Mouse (Mus musculus): ENCODE measurements around the gene Sh3pxd2a. TPM values are rescaled to one million over a fixed set of nuclear protein-coding genes. Genes with fewer than 3 reads are reported as not detected.

Sh3pxd2a gene
- total RNA-seq, 2 experiments from 2014 or later, result 25.0 to 25.1 TPM

DNA sequence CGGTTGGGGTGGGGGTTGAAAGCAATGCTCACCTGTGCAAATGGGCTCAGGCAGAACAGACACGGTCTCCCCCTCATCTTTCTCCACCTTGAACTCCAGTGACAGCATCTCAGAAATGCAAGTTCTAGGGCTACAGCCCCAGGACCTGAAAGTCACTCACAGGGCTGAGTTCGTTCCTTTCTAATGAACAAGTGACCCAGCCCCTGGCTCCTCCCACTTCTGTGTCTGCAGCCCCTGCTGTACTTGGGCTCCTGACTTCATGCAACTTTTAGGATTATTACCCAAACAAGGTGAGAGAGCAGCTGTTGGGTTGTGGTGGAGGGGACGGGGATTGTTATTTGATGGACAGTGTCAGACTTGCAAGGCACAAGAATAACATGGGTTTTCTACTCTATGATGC, 23.2 kb downstream of the Sh3pxd2a start:
- no peak for DNase-seq
- intact Hi-C loops (cut with DNase I), result no loop called here

DNA sequence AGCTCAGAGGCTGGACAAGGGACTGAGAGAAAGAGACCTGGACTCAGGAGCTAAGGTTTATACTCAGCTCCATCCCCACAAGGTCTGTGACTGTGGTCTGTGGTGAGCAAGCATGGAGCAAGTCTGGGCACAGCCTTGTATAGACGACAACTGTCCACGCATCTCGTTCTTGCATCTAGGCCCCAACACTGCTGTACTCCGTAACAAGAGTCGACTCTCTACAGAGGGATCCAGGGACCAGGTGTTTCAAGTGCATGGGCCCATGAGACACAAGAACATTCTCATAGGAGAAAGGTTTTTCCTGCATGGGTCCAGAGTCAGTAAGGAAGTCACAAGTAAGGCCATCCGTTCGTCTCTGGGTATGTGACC, 23.8 kb downstream of the Sh3pxd2a start:
- DNase-seq, result no peak
- intact Hi-C loops (cut with DNase I), result no loop called here

DNA sequence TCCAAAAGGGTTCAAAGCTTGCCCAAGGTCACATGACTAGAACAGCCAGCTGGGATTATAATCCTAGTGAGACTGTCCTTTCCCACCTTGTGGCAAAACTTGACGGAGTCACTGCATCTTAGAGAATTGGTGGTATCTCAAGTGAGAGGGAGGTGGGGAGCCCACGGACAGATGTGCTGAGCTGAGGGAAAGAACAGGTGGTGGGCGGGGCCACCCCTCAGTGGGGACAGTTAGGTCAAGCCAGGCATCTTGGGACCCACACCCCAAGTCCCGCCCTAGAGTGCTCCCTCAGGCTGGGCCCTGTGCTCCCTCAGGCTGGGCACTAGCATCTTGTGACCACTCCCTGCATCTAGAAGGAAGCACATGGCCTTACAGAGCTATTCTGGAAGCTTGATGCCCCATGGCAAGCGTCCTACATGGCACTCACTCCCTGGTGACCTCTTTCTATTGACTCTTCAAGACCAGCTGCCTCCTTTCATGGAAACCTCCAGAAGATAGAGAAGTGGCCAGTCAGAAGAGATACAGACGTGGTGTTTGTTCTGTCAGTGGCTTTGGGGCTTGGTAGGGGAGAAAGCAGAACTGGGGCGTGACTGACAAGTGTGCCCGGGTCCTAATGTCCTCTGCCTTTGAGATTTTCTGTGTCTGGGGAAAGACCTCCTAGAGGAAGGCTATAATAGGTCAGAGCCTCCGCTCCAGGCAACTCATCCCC, 24.3 kb downstream of the Sh3pxd2a start:
- intact Hi-C loops (cut with DNase I), result no loop called here
- DNase-seq, result no peak

DNA sequence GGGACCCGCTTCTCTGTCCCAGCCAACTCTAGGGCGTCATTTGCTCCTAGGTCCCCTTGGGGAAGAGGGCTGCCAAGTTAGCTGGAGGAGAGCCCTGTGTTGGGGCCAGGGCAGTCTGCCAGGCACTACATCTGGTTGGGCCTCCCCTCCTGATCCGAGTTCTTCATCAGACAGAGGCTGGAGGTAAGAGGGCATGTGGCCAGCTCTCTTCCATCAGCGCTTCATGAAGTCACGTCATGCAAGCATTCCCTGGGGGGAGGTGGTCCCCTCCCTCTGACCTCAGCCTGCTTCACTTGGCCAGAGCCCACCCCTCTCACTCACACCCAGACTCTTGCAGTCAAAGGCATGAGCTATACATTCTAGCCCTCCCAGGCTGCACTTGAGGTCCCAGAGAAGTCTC, 25.8 kb downstream of the Sh3pxd2a start:
- intact Hi-C loops (cut with DNase I), result no loop called here

DNA sequence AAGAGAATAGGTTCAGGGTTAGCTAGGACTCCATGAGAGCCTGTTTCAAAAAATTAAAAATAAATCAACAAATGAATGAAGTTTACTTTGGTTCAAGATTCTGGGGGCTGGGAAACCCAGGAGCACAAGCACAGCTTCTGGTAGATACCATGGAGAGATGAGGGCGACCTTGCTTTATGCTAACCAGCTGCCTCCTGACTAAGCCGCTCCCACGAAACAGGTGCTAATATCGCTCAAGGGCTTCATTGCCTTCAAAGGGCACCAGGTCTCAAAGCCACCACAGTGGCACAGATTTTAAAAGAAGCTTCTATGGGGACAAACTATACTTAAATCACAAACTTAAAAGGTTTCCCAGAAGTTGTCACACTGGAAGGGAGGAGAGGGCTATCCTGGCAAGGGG, 27.2 kb downstream of the Sh3pxd2a start:
- no peak for DNase-seq
- intact Hi-C loops (cut with DNase I), result no loop called here

More for the DNA sequence above, 25.8 kb downstream of the Sh3pxd2a start:
- peak; percentile 86 for DNase-seq

DNA sequence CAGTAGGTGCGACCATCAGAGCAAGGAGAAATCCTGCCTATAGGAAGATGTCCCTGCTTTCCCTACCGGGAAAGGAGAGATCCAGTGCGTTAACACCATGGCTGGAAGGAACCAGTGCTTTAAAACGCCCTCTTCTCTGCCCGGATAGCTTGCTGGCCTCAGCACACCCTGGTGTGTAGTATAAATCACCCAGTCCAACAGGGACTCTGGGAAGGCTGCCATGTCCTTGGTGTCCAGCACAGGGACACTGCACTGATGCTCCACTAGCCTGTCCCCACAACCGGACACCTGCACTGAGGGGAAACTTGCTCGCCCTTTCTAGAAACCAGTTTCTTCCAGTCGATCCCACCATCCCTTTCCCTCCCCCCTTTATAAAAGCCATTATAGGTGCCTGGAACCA, 28.0 kb downstream of the Sh3pxd2a start:
- DNase-seq, result no peak
- intact Hi-C loops (cut with DNase I), result no loop called here

DNA sequence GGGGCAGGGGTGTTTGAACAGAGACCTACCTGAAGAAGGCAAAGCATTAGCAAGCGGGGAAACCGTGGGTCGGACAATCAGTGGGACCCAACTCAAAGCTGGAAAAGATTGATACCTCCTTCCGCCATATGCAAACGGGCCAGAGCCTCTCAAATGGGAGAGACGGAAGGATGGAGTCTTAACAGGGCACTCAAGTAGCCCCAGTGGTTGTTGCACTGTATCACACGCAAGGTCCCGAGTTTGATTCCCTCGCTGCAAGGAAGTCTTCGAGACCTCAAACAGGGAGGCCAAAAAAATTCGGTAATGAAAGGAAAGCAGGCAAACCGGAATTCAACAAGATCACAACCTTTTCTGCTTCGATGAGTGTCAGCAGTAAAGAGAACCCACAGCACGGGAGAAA, 29.5 kb downstream of the Sh3pxd2a start:
- DNase-seq, result no peak
- intact Hi-C loops (cut with DNase I), result no loop called here

DNA sequence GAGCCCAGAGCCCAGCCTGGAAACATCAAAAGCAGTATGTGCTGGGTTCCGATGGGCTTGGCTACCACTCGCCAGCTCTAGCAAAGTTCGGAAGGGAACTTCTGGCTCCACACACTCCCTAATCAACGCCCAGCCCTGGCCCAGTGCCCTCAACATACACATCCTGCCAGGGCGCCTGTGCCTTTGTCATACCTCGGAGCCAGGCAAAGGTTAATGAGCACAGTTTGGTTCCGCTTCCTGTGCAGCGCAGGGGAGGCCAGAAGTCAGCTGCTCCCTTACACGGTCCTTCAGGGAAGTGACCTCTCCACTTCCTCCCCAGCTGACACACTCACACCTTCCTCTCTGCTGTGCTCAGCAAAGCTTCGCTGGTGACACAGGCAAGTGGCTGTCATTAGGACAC, 31.9 kb downstream of the Sh3pxd2a start:
- DNase-seq, result peak; percentile 34
- intact Hi-C loops (cut with DNase I), result no loop called here

DNA sequence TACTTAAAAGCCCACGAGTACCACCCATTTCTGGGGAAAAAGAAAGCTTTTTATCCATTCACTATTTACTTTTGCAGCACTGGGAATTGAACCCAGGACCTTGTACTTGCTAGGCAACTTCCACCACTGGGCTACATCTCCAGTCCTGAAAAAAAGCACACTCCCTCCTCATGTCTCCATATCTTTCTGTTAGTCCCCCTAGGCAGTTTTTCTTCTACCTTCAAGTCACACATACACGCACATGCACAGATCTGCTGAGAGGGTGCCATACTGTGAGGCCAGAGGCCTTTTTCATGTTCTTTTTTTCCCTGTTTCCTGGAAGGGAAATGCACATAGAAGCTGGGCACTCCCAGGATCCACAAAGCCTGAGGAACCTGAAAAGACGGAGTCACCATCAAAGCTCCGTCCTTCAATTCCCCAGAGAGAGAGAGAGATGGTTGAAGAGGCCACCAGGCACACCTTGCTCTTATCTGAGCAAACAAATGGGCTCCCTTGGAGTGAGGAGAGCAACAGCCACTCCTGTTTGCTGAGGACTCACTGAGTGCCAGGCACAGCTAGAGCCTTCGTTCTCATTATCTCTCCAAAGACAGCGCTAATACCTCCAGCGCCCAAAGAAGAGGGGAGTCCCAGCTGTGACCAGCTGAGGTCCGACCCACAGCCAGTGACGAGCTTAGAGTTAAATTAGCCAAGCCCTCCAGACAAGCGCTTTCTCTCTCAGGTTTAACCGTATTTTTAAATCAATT, 32.8 kb downstream of the Sh3pxd2a start:
- DNase-seq, result no peak
- intact Hi-C loops (cut with DNase I), result no loop called here

DNA sequence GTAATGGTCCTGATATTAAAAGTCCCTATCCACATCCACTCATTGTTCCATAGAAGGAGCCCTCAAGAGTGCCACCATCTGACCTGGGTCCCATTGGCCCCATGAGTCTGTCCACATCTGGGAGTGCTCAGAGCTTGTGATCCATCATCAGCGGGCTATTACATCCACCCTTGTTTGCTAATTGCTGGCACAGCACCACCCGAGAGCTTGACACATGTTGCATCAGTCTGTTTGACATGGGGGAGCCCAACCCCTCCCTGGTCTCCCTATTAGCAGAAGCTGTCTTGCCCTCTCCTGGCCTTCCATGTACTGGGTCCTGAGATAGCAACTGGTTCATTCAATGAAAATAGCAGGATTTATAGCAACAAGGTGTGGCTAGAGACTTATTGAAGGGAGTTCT, 34.0 kb downstream of the Sh3pxd2a start:
- intact Hi-C loops (cut with DNase I), result no loop called here
- DNase-seq, result no peak

DNA sequence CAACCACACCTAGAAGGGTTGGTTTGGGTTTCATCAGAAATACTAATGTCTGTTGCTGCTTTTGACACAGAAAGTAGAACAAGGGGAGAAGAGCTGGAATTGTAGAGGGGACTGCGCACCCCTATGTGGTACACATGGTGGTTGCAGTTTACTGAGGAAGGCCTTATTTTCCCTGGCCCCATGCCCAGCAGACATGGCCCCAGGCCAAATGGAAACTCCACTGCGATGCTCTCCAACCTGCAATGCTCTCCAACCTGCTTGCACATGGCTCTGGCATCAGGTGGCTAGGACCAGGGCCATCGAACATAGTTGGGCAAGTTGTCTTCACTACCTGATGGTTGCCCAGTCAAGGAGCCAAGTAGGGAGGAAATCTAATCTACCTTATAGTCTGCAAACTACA, 35.0 kb downstream of the Sh3pxd2a start:
- peak; percentile 48 for DNase-seq
- intact Hi-C loops (cut with DNase I), result no loop called here

DNA sequence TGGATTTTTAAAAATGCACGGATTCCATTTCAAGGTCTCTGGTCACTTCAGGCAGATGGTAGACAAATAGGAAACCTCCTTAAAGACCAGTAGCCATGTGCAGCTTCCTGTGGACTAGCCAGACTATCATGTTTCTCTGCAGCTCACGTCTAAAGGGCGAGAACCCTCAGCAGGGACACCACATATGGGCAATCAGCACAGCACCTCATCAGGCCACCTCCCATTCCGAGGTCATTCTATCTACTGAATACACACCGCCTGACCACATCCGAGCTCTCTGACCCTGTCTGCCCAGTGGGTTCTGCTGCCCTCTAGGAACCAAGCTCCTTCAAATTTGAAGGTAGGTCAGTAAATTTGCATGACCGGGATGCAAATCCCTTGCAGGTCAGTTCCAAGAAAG, 35.4 kb downstream of the Sh3pxd2a start:
- intact Hi-C loops (cut with DNase I), result no loop called here
- DNase-seq, result no peak

DNA sequence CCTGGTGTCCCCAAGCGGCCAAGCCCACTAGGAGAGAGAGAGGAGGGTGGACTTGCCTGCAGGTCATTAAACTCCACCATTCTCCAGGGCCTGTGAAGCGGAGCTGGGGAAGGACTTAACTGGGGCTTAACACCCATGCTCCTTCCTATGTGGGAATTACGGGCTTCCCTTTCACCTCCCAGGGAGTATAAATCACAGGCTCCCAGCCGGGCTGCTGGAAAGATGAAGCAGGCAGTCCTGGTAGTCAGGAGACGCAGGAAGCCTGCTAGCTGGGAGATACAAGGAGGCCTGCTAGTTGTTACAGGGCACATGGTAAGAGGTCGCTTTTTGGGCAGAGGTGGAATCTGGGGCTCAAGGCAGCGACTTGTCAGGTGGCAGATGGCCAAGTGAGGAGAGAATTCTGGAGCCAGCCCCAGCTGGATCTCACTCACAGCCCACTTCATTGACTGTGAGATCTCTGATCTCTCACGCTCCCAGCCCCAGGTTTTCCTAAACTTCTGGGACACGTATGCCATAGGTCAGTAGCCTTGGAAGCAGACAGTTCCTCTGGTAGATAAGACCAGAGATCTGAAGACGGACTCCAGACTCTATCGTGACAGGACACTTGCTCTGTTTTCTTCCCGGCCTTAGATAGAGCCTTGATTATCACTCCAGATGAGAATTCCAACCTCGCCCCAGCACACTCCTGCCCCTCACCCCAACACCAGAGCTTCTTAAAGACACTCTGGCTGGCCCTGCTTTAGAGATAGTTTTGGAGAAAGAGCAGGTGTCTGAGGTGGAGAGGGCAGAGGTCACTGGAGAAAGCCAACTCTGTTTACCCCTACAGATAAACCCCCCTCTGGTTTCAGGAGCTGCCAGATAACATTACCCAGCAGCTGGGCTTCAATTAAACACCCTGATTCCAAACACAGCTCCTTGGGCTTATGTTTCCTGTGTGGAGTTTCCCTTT, 36.1 kb downstream of the Sh3pxd2a start:
- intact Hi-C loops (cut with DNase I), result no loop called here
- peak; percentile 29 for DNase-seq

DNA sequence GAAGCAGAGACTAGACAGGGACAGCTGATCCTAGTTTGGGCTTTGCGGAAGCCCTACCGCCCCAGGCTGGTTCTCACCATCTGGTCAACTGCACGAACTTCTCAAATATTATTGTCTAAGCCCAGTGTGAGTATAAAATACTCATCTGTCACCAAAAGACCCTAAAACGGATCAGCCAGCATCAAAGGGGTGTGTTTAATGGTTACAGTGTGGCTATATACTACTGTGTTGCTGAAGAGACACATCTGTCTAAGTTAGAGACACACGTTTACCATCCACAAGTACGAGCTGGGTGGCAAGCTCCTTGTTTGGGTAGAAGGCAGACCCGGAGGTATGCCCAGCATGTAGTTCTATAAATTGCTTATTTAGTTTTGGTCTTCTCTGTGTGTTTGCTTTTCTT, 40.6 kb downstream of the Sh3pxd2a start:
- intact Hi-C loops (cut with DNase I), result no loop called here
- no peak for DNase-seq

DNA sequence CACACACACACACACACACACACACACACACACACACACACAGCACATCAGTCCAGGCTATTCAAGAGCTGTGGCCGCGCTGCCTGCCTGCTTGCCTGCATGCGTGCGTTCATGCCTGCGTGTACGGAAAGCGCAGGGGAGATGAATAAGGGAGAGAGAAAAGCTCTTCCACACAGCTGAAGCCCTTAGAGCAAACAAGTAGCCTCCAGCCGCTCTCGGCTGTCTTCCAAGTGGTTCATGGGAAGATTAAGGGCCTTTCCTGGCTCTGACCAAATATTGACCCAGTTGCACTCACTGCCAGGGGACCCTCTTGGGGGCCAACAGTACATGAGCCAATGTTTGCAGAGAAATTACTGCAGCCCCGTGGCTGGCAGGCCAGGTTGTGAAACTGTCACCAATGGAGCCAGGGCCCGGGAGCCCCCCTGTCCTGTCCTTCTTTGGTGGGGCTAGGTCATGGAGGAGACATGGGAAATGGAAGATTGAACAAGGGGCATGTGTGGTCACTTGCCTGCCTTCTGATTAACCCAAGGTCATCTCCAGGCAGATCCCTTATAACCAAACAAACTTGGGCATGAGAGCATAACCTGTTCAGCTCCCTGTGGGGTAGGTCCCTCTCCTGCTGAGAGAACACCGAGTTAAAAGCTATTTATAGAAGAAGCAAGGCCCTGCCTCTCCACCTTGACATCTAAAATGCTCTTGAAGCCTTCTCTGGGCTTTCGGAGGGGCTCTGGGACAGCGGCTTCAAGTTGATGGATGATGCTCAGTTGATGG, 42.9 kb downstream of the Sh3pxd2a start:
- intact Hi-C loops (cut with DNase I), result no loop called here
- peak; percentile 61 for DNase-seq

DNA sequence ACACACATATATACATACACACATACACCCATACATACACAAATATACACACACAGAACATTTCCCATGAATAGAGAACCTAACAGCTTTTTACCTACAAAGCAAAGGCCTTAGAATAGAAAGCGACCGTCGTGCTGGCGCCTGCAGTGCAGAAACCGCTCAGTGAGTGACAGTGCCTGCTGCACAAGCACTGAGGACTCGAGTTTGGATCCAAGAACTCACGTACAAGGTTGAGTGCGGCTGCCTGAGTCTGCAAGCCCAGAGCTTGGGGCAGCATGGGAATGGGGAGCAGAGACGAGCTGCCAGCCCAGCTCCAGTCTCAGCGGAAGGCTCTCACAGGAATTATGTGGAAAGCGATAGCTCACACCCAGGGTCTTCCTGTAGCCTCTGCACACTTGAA, 43.7 kb downstream of the Sh3pxd2a start:
- intact Hi-C loops (cut with DNase I), result no loop called here
- no peak for DNase-seq

DNA sequence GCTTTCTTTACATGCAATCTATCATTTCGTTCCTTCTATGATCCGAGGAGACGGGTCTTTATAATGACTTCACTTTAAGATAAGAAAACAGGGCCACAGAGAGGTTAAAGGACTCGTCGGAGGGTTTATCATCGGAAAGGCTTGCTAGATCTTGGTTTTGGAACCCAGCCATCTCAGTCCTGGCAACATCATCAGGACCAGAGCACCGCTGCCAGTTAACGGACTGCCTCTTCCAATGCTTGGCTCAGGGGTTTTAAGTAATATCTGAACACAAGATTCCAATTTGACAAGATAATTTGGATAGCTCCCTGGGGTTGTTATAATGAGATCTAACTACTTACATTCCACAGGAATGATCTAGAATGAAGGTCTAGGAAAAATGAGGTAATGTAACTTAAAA, 45.0 kb downstream of the Sh3pxd2a start:
- intact Hi-C loops (cut with DNase I), result no loop called here
- DNase-seq, result peak; percentile 64

DNA sequence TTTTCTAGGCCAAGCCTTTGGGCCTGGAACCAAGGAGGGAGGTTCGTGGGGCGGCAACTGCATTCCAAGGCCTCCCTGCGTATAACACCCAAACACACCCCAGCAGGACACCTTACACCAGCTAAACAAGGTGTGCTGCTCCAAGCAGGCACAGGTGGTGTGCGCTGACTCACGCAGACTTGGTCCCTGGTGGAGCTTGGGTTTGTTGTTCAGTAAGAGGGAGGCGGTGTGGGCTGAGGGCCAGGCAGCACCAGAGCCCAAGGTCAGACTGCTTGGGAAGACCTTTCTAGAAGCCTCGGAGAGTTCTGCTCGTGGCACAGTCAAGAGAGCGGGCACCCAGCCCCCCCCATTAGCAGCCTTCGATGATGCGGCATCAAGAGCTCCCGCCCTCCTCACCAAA, 48.0 kb downstream of the Sh3pxd2a start:
- intact Hi-C loops (cut with DNase I), result no loop called here
- DNase-seq, result no peak

DNA sequence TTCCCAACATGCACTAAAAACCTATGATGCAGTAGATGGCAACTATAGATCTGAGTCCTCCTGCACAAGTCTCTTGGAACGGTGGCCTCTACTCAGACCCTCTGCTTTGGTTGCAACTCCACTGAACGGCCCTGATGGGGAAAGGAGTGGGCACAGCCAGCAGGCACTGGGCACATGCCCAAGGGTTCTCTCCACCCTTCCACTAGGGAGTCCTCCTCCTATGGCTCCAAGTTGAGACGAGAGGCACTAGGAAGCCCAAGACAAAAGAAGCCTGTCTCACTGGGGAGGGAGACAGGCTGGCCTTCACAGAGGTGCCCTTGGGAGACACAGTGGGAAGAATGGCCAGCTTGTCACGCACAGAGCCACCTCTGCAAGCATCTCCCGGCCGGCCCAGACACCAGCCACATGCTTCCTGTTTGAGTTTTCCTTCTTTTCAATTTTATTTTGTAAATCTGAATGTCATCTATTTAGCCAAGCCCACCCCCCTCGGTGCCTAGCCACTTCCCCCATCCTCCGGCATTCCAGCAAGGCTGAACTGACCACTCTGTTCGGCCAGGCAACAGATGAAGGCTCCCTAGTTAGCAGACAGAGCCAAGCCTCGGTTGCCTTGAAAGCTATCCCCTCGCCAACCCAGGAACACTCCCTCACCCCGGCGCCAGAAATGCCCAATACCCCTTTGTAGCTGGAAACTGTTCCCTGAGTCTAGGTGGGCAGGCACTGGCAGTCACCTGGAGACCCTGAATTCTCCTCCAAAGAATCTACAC, 49.9 kb downstream of the Sh3pxd2a start:
- intact Hi-C loops (cut with DNase I), result no loop called here
- peak; percentile 63 for DNase-seq

DNA sequence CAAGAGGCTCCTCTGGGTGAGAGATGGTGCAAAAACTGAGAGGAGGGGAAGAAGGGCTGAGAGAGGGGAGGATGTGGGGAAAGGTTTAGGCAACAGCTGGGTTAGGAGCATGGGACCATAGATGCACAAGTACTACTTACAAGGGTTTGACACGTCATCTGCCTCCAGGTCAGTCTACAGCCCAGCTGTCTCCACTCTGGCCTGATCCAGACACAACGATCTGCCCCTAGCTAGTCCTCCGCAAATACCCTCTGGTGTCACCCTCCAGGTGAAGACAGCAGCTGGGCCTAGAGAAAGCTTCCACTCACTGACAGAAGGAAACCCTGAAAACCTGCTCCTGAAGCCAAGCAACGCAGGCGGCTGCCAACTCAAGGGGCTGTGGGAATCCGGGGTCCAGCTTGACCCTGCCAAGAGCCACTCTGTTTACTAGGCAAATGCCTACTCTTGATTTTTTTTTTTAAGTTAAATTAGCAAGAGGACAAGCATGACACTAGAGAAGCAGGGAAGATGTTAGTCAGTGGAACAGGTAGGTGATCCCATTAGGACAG, 50.7 kb downstream of the Sh3pxd2a start:
- intact Hi-C loops (cut with DNase I), result no loop called here
- DNase-seq, result peak; percentile 65
